Mouse (Mus musculus) brain, embryonic 14.5 days (tissue): ENCODE measurements at regions not wholly inside any gene's neighbourhood (a gene's known extent, or its start where the extent isn't known, plus 50 kb on each side); places are given as distances from the start of the nearest gene placed in this dataset.

ENCODE experiments used
- CTCF ChIP-seq: fragments of 200-500 bp; IDR thresholded peaks from 2 replicates; pipeline ENCODE4 v1.5.1; 2012; ENCODE audit warnings: inconsistent platforms, mild to moderate bottlenecking, moderate library complexity, borderline replicate concordance; ENCODE audit not compliant: insufficient read depth, insufficient read length; ENCODE audit errors: extremely low read depth
- POLR2A ChIP-seq: fragments of 200-500 bp; IDR thresholded peaks from 2 replicates; pipeline ENCODE4 v1.6.1; 2012; ENCODE audit warnings: mild to moderate bottlenecking, inconsistent platforms, borderline replicate concordance; ENCODE audit not compliant: poor library complexity, insufficient read depth, insufficient read length, severe bottlenecking; ENCODE audit errors: extremely low read depth

DNA sequence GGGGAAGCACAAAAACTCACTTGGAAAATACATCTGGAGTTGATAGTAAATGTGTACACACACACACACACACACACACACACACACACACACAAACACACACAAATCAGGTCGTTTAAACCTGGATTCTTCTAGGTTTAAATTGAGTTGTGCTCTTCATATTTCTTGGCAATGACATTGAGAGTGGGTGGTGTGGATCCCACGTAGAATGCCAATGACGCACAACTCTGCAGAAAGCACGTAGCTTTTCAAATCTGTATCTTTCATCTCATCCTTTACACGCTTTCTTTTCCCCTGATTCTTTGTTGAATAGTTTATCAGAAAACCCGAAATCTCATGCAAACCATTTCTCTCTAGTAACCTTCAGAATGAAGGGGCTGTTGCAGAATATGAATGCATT, 424.3 kb upstream of the Celf2 start:
- TF ChIP-seq CTCF (no peak), POLR2A (no peak)
